Mouse (Mus musculus) right cerebral cortex, postnatal 10 days (tissue): ENCODE measurements at regions not wholly inside any gene's neighbourhood (a gene's known extent, or its start where the extent isn't known, plus 50 kb on each side); places are given as distances from the start of the nearest gene placed in this dataset.

Source experiments
- DNase-seq, 2 experiments: peaks; one replicate each; pipeline ENCODE4 v3.0.0; 2021; ENCODE audit warnings: low spot score in 2 of 2

GRCm38 (mm10) chr5:111595438-111595837 is 138.3 kb upstream of the Gm26897 start:
- DNase-seq: peak in 1 of 2 experiments; percentile 55

GRCm38 (mm10) chr5:111597733-111598132 is 136.0 kb upstream of the Gm26897 start:
- no peak for DNase-seq

- no peak for DNase-seq
Measured at GRCm38 (mm10) chr5:111601711-111602521, 131.8 kb upstream of the Gm26897 start.

GRCm38 (mm10) chr5:111613687-111614086 is 120.0 kb upstream of the Gm26897 start:
- no peak for DNase-seq

GRCm38 (mm10) chr5:111619974-111620373 is 113.8 kb upstream of the Gm26897 start:
- no peak for DNase-seq

GRCm38 (mm10) chr5:111620626-111621025 is 113.1 kb upstream of the Gm26897 start:
- peak; percentile 36 to 62 for DNase-seq

GRCm38 (mm10) chr5:111622481-111622880 is 111.2 kb upstream of the Gm26897 start:
- DNase-seq: no peak

GRCm38 (mm10) chr5:111626273-111626798 is 107.4 kb upstream of the Gm26897 start:
- no peak for DNase-seq

GRCm38 (mm10) chr5:111630313-111630844 is 103.3 kb upstream of the Gm26897 start:
- no peak for DNase-seq

GRCm38 (mm10) chr5:111631572-111632161 is 102.1 kb upstream of the Gm26897 start:
- DNase-seq: no peak

- no peak for DNase-seq
Measured at GRCm38 (mm10) chr5:111635092-111635491, 98.6 kb upstream of the Gm26897 start.

GRCm38 (mm10) chr5:111636969-111637368 is 96.8 kb upstream of the Gm26897 start:
- peak; percentile 49 to 50 for DNase-seq

GRCm38 (mm10) chr5:111638306-111638705 is 95.4 kb upstream of the Gm26897 start:
- DNase-seq: no peak

GRCm38 (mm10) chr5:111639476-111640287 is 94.0 kb upstream of the Gm26897 start:
- DNase-seq: no peak

- DNase-seq: no peak
Measured at GRCm38 (mm10) chr5:111640976-111641375, 92.7 kb upstream of the Gm26897 start.

GRCm38 (mm10) chr5:111641685-111642084 is 92.0 kb upstream of the Gm26897 start:
- no peak for DNase-seq

GRCm38 (mm10) chr5:111644142-111644541 is 89.6 kb upstream of the Gm26897 start:
- no peak for DNase-seq

- DNase-seq: no peak
Measured at GRCm38 (mm10) chr5:111644788-111645187, 88.9 kb upstream of the Gm26897 start.

- no peak for DNase-seq
Measured at GRCm38 (mm10) chr5:111647686-111648200, 86.0 kb upstream of the Gm26897 start.

- no peak for DNase-seq
Measured at GRCm38 (mm10) chr5:111648481-111648880, 85.2 kb upstream of the Gm26897 start.

GRCm38 (mm10) chr5:111649012-111649411 is 84.7 kb upstream of the Gm26897 start:
- peak; percentile 90 to 93 for DNase-seq

- DNase-seq: no peak
Measured at GRCm38 (mm10) chr5:111652472-111652871, 81.3 kb upstream of the Gm26897 start.
